Mouse (Mus musculus): Measurements from ENCODE around the gene Entpd4b.
"Not testable (repeated sequence)": the region's sequence is repeated elsewhere in the genome, so short reads cannot be mapped to it uniquely, and the experiment has no call there.

Entpd4b gene

DNA sequence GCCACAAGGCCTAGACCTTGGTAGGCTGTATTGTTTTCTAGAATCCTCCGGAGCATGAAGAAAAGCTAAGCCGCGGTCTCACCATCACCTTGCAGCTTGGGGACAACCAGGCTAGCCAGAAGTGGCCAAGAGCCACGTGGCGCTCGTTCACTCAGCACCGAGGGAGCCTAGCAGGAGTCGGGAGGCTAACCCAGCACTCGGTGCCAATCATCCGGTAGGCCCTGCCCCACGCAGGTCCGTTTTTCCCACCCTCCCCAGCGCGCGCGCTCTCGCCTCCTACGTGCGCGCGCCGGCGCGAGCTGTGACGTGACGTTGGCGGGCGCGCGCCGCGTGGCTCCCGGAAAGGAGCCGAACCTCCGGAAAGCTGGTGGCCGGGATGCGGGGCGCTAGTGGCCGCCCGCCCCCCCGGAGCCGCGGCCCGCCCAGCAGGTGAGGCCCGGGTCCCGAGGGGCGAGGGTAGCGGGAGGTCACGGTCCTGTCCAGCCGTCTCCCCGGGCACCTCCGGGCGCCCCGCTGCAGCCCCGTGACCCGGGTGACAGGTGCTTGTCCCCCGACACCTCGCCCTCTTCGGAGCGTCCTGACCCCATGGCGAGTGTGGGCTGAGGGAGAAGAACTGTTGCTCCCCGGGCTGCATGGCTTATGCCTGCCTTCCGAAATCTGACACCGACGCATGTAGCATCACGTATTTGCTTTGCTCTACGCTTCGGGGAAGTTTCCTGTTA, at the start of gene Entpd4b:
Gene Entpd4b, plus strand, starts transcription at position 315 of the 722 bp plus-strand sequence.
- DNase-seq = not testable (repeated sequence)

DNA sequence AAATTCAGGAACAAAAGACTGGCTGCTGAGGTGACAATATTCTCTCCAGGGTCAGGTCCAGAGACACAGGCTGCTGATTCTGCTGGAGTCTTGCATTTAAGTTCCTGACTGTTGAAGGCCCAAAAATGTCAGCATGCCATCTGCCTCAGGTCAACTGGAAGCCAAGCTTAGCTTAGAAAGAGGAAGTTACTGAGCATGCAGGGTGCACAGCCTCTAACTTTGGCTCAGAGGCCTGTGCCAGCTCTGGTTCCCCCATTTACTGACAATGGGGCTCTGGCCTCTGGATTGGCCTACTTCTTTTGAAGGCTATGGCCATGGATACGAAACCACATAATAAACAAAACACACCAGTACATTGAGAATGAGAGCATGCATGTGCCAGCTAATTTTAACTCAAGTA, 48.2 kb upstream of the Entpd4b start:
- DNase-seq = not testable (repeated sequence)

DNA sequence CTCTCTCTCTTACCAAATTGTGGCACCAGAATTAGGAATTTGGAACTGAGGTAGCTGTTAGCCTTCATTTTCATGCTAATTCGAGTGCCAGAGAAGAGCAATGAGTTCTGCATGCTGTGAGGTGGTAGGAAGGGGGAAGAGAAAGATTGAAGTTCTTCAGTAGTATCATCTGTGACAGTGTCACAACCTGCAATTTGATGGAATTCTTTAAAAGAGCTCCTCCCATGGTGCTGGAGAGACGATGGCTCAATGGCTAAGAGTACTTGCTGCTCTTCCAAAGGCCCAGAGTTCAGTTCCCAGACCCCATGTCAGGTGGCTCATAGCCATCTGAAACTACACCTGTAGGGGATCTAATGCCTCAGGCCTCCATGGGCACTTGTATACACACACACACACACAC, 42.8 kb upstream of the Entpd4b start, which contains the start of gene Gm27179:
Gene Gm27179, minus strand, starts transcription at position 101 of the 400 bp plus-strand sequence.
- DNase-seq = not testable (repeated sequence)

GRCm38 (mm10) chr14:69520810-69521209, 34.4 kb upstream of the Entpd4b start:
- not testable (repeated sequence) for DNase-seq

GRCm38 (mm10) chr14:69523001-69523400, 32.2 kb upstream of the Entpd4b start:
- not testable (repeated sequence) for DNase-seq

- not testable (repeated sequence) for DNase-seq
These were observed 29.0 kb upstream of the Entpd4b start for GRCm38 (mm10) chr14:69526202-69526601.

DNA sequence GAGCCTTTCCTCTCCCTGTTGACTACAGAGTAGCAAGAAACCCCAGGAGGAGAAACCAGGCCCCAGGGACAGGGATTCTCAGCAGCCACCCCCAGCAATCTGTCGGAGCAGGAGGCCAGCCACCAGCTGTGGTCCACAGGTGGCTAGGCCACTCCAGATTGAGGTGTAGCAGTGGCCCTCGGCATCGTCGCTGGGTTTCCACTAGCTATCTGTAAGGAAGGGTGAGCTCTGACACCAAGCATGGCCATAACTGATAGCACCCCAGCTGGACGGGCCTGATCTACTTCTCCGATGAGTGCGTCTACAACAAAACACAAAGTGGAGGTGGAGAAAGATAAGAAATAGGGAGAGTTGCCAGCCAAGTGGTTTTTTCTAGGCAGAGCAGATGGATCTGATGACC, 18.7 kb upstream of the Entpd4b start:
- not testable (repeated sequence) for DNase-seq

DNA sequence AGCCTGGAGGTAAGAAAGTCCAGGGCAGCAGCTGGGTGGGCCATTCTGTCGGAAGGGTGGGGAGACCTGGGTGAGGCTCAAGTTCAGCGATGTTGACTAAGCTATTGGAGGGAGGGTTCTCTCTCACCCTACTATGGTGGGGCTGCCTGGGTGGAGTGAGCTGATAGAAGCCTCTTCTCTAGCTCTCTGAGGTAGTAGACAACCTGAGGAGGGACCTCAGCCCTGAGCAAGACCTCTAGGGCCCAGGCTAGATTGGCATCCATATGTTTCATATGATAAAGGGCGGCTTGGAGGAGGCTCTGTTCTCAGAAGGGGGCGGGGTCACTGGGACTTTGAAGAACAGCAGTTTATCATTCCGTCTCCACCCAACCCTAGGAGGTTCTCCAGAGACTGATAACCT, 15.1 kb upstream of the Entpd4b start:
- DNase-seq = not testable (repeated sequence)

GRCm38 (mm10) chr14:69542695-69543094, 12.5 kb upstream of the Entpd4b start:
- DNase-seq = not testable (repeated sequence)

GRCm38 (mm10) chr14:69544033-69544432, 11.2 kb upstream of the Entpd4b start:
- DNase-seq = not testable (repeated sequence)

DNA sequence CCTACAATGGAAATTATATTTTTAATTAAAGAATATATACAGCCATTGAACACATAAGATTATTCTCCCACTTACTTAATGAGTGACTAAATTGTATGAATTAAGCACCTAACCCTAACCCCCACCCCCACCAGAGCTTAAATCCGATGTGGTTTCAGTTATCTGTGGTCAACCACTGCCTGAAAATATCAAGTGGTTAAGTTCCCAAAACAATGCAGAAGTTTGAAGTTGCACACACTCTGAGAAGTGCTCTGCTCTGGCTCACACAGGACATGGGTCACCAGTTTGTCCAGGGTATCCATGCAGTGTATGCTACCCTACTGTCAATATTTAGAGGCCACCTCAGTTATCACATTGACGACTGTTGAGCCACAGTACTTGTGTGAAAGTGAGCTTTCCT, 10.2 kb upstream of the Entpd4b start:
- not testable (repeated sequence) for DNase-seq

DNA sequence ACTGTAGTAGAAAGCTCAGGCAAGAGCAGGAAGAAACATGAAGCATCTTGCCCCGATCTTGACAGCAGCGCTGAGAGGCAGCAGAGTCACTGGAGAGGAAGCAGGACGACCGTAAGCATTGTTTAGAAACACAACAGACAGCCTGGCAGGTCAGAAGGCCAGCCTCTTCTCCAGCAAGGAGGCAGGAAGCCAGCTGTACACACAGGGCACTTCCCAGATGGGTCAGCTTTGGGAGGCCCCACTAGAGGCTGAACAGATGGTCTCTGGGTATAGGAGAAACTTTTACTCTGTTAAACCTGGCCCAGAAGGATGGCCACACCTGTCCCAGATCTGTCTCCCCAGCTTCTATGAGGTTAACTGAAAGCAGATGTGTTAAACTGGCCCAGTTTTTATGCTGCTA, 7.9 kb upstream of the Entpd4b start:
- DNase-seq = not testable (repeated sequence)

GRCm38 (mm10) chr14:69556820-69557219, 1.6 kb downstream of the Entpd4b start:
- DNase-seq = not testable (repeated sequence)

DNA sequence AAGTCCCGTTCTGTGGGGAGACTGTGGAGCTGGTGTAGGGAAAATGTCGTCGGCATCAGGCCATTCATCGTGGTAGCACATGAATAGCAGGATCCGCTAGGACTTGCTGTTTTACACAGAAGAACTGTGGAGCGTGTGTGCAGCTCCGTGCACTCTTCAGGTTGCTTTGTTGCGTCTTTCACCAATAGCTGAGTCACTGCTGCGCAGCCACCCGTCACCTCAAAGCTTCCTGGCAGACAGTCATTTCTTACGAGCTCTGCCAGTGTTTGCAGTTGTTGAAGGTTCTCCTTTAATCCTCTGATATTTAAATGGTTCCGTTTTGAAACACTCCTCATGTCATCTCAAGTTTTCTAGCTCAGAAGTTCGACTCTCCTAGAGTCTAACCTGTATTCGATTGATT, 2.3 kb downstream of the Entpd4b start:
- DNase-seq = not testable (repeated sequence)
